Mouse (Mus musculus) thymus, postnatal 25 days (tissue): ENCODE measurements at regions not wholly inside any gene's neighbourhood (a gene's known extent, or its start where the extent isn't known, plus 50 kb on each side); places are given as distances from the start of the nearest gene placed in this dataset.

Experiments used
- DNase-seq: peaks from one replicate; pipeline ENCODE4 v3.0.0; 2022

DNA sequence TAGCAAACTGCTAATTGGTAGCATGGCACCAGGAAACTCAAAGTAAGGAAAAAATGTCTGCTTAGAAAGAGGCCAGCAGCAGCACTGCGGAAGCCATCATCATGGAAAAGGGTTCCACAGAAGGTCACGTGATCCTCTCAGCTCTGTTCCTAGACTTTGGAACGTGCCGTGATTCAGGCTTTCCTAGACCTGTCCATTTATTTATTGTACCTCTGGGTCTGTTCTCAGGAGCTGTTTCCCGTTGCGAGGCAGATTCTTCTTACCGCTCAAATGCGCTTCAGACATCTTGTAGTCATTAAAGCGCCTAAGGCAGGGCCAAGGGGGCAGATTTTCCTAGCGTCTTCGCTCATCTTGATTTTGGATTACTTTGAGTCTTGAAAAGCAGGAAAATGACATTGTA lies 365.0 kb upstream of the Adgrl2 start:
- no peak for DNase-seq

GRCm38 (mm10) chr3:149353958-149354357 lies 363.6 kb upstream of the Adgrl2 start:
- no peak for DNase-seq

DNA sequence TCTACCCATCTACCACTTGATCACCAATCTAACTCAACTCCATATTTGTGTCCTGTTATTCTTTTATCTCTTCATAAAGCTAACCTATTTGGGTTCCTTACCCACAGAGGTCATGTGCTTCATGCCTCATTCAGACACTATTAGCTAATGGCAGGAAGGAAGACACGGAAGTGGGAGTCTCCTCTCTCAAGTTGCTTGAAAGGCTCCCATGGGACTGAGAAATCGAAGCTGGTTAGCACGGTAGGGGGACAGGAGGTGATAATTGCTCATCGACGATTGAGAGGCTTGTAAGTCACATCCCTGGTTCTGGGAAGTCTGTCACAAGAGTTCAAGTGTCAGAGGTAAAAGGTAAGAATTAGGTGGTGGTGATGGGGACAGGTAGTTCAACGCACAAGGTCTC lies 362.2 kb upstream of the Adgrl2 start:
- DNase-seq: no peak

- no peak for DNase-seq
These were observed 359.4 kb upstream of the Adgrl2 start for GRCm38 (mm10) chr3:149349731-149350130.

DNA sequence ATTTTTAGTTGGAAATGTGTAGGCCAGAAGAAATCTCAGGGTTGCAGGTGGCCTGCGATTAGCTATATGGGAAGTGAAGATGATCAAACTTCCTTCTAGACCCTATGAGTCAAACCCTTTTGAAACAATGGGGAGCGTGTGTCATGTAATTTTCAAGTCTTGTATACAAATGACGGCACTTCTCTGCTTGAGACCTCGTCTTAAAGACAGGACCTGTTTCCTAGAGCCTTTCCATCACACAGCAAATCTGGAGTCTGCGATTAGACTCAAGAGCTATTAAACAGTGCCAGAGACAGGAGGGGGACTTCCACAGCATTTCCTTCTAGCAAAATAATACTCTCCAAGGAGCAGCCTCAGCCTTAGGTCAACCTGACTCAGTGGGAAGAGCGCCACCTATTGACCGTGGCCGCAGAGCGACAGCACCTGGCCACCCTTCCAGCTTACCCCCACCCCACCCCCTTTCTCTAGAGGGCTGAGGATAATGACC lies 358.9 kb upstream of the Adgrl2 start:
- peak; percentile 33 for DNase-seq

- no peak for DNase-seq
These were observed 358.2 kb upstream of the Adgrl2 start for GRCm38 (mm10) chr3:149348459-149348971.

DNA sequence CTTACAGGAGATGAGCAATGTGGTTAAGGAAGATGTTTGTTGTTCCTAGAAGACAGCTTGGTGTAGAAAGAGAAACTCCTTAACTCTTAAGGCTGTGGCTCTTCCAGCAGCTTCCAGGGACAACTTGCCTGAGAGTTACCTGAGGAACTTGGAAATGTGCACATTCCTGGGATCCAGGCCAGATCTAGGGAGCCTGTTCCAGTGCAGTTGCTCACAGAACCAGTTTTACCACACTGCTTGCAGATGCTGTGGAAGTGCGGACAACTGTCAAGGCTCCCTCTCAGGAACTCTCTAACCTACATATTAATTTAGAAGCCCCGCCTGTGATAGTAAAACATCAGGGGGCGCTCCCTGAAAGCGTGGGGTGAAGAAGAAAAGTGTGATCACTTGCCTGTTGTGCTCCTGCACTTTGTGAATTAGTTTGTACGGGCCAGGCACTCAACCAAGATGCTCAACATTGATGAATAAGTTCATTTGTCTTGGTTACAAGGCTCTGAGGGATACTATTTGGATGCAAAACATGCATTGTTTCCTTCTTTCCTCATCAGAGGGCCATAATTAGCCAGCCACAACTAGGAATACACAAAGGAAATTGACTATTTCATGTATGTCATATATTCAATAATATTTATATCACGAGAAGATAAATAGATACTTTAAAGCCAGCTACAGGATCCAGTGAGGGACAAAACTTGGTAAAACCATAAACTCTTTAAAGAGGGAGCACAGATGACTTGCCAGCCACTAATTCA lies 357.1 kb upstream of the Adgrl2 start:
- no peak for DNase-seq

DNA sequence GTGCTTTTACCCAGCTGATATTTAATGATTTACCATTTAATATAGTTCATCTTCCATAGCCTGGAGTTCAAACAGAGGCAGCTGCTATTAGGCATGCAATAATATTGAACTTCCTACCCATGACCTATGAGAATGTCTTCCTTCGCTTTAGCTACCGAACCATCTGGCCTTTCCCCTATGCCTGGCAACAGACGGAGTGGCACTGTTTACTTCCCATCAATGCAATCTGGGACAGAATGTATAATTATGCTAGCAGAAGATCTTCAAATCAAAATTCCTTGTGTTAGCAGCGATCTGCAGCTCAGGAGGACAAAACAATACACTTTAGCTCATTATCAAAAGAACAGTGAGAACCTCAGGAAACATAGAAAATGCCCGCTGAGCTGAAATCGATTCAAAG lies 352.2 kb upstream of the Adgrl2 start:
- DNase-seq: no peak

- no peak for DNase-seq
These were observed 349.0 kb upstream of the Adgrl2 start for GRCm38 (mm10) chr3:149339374-149339753.

- no peak for DNase-seq
These were observed 348.5 kb upstream of the Adgrl2 start for GRCm38 (mm10) chr3:149338684-149339373.

- no peak for DNase-seq
These were observed 344.9 kb upstream of the Adgrl2 start for GRCm38 (mm10) chr3:149335259-149335658.

DNA sequence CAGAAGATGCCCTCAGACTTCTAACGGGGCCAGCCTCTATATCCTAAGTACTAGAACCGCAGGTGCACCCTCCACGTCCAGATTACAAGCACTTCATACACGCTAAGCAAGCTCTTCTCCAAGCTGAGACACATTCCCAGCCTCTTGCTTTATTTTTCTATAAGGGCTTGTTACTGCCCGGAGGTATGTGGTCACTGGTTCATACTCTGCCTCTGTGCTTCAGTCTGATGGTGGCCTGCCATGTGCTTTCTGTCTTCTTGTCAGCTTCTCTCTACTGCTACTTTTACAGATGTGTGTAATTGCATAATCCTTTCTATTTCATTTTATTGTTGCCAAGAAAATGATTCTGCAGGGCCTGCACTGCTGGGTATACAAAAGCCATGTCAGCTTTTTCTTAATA lies 343.3 kb upstream of the Adgrl2 start:
- no peak for DNase-seq

- no peak for DNase-seq
These were observed 342.8 kb upstream of the Adgrl2 start for GRCm38 (mm10) chr3:149333131-149333530.

GRCm38 (mm10) chr3:149332105-149332504 lies 341.8 kb upstream of the Adgrl2 start:
- no peak for DNase-seq

GRCm38 (mm10) chr3:149331251-149331960 lies 341.1 kb upstream of the Adgrl2 start:
- DNase-seq: no peak

DNA sequence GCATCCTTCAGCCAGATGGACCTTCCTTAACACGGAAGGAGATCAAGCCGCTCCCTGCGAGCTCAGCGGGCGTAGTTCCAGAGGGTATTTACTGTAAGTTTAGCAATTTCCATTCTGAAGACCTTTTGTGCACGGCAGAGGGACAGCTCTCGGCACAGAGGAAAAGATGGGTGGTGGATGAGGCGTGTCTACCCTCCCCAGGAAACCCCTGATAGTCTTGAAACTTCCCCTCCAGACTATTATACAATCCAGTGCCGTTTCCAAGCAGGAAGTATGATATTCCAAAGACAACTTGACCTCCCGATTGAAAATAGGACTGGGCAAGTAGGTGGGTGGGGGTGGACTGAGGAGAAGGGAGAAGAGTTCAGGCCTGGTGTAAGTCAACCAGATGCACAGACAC lies 340.4 kb upstream of the Adgrl2 start:
- DNase-seq: no peak

DNA sequence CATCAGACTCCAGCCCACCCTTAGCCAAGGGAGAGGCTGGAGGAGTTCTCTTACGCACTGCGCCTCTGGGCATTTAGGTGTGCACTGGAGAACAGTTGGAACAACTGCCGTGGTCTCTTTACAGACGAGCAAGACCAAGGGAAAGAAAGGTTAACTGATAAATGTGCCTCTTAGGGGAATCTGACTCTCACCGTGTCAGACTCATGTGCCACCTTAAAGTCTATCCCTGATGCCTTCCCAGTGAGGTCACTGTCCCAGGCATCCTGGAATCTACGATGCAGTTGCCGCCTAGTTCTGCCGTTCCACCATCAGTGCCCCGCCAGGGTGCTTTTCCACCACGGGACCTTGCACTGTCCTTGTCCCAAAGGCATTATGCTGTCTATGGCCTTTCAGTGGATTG lies 339.7 kb upstream of the Adgrl2 start:
- no peak for DNase-seq

DNA sequence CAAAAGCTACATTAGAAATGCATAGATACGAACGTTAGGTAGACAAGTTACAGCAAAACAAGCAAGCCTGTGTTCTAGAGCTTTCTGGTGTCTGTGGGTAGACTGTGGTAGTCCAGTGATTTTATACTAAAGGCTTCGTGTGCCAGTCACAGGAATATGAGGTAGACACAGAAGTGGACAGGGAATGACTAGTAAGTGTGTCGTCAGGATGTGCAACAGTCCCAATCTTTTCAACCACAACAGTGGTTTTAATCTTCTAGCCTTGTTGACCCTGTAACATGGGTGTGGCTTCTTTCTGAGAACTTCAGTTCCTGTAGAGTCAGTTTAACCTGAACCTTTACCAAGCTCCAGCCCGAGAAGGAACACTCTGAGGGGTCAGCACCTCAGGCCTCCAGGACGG lies 339.3 kb upstream of the Adgrl2 start:
- no peak for DNase-seq

GRCm38 (mm10) chr3:149326664-149327063 lies 336.3 kb upstream of the Adgrl2 start:
- peak; percentile 6 for DNase-seq

- DNase-seq: no peak
These were observed 333.7 kb upstream of the Adgrl2 start for GRCm38 (mm10) chr3:149324088-149324487.

GRCm38 (mm10) chr3:149318728-149319127 lies 328.4 kb upstream of the Adgrl2 start:
- no peak for DNase-seq

DNA sequence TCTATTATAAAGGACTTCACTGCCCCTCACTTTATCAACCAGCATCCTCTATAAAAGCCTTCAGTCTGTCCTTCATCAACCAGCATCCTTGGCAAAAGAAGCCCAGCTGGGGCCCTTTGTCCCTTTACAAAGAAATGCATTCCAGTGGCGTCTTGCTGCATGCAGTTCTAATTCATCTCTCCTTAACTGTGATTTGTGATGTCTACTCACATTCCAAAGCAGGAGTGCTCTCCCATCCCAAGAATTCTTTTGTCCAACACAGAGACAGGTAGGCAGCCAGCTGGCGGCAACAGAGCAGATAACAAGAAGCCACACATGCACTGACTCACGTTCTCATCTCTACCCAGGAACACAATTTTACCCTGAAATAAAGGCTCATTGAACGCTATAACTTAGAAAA lies 323.9 kb upstream of the Adgrl2 start:
- DNase-seq: no peak

DNA sequence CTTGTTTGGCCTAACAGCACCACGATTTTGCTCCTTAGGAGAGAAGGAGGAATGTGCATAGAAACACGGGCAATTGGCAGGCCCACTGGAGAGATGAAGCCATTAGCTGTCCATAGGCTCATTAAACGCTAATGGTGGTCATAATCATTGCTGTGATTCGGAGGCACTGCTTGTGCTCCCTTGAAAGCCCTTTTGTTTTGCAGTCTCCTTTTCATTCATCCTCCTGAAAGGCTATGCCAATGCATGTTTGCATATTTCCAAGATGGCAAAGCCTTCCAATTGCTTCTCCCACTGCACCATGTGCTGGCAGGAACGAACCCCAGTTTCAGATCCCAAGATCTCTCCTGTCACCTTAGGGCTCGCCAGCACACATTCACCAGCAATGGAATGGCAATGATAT lies 322.9 kb upstream of the Adgrl2 start:
- no peak for DNase-seq

- no peak for DNase-seq
These were observed 321.2 kb upstream of the Adgrl2 start for GRCm38 (mm10) chr3:149311576-149311975.
